Mouse (Mus musculus): Measurements from ENCODE around the gene Canx.
"Not testable (repeated sequence)": the region's sequence is repeated elsewhere in the genome, so short reads cannot be mapped to it uniquely, and the experiment has no call there.

Canx gene

DNA sequence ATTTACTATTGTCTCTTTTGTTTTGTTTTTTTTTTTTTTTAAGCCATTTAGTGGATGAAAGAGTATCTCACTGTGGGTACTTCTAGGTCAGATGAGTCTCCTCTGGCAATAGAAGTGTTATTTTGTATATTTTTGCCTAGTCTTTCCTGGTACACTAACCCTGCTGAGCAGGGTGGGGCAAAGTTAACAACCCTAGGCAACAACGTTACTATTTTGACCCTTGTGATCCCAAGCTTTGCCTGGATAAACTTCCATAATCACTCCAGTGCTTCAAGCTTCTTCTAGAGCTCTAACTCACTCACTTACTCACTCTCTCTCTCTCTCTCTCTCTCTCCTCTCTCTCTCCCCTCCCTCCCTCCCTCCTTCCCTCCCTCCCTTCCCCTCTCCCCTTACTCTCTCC, 10.7 kb upstream of the Canx start:
- in situ Hi-C loops (cut with MboI, MseI) = no loop called here

- in situ Hi-C loops (cut with MboI, MseI) = loop anchor here (5.0 kb wide), 1 partner anchor 34 kb away; no protein-coding TSS in a partner anchor
These were observed 7.7 kb upstream of the Canx start for GRCm38 (mm10) chr11:50333181-50333580.

GRCm38 (mm10) chr11:50329378-50329777, 3.9 kb upstream of the Canx start:
- in situ Hi-C loops (cut with MboI, MseI) = loop anchor here (10.0 kb wide), 1 partner anchor 1255 kb away; the partner anchor contains the start of gene Phykpl

DNA sequence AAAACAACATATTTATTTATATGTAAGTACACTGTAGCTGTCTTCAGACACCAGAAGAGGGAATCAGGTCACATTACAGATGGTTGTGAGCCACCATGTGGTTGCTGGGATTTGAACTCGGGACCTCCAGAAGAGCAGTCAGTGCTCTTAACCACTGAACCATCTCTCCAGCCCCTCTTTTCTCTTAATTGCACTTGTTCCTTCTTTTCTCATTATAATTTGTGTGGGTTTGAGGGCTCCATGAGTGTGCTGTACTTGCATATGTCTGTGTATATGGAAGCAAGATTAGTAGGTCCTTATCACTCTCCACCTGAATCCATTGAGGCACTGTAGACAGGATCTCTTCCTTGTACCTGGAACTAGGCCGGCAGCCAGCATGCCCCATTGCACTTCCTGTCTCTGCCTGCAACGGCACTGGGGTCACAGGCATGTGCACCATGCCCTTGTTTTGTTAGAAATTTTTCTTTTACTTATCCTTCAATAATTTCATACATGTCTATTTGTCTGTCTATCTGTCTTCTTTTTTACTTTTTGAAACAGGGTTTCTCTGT, 2.7 kb upstream of the Canx start:
- in situ Hi-C loops (cut with MboI, MseI) = loop anchor here (10.0 kb wide), 1 partner anchor 1257 kb away; the partner anchor contains the start of gene Phykpl

DNA sequence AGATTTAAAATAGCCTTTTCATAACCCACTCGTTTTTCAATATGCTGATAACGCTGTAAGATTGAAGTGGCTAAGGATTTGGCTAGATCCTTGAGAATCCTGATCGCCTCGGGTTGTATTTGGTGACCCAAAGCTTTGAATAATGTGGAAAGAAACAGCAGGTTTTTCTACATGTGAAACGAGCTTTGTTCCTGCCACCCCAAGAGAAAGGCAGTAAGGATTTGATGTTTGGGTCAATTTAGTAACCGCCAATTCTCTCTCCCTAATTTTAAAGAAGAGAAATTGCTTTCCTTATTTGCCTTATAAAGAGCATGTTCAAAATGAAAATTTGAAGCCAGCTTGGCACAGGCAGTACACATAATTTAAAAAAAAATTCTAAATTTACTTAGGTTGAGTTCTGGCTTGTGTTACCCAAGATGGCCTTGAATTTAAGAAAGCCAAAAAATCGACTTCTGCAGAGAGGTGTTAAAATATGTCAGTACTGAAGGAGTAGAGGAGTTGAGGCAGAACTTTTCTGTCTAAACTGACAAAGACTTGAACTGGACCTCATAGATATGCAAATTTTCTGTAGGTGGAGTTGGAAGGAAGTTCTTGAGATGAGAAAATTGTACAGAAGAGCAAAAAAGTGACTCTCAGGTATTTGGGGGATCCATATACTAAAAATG, 961 bp upstream of the Canx start:
- in situ Hi-C loops (cut with MboI, MseI) = loop anchor here (10.0 kb wide), 1 partner anchor 1258 kb away; the partner anchor contains the start of gene Phykpl

GRCm38 (mm10) chr11:50324751-50325471, 562 bp downstream of the Canx start:
- in situ Hi-C loops (cut with MboI, MseI) = loop anchor here (10.0 kb wide), 1 partner anchor 1260 kb away; the partner anchor contains the start of gene Phykpl

GRCm38 (mm10) chr11:50323843-50324242, 1.6 kb downstream of the Canx start:
- in situ Hi-C loops (cut with MboI, MseI) = loop anchor here (10.0 kb wide), 1 partner anchor 1261 kb away; the partner anchor contains the start of gene Phykpl

DNA sequence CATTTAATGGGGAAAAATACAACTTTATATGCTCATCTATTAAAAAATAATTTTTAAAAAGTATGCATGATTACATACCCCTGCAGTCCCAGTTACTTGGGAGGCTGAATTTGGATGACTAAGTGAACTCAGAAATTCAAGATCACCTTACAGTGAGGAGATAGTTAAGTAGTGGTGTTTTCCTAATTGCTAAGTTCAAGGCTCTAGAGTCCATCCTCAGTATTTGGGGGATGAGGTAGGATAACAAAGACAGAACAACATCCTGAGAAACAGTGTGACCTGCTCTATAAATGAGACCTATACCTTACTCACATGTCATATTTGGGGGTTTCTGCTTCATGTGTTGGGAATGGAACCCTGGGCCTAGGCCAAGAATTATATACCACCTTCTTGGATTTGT, 3.1 kb downstream of the Canx start:
- in situ Hi-C loops (cut with MboI, MseI) = loop anchor here (10.0 kb wide), 1 partner anchor 1262 kb away; the partner anchor contains the start of gene Phykpl

DNA sequence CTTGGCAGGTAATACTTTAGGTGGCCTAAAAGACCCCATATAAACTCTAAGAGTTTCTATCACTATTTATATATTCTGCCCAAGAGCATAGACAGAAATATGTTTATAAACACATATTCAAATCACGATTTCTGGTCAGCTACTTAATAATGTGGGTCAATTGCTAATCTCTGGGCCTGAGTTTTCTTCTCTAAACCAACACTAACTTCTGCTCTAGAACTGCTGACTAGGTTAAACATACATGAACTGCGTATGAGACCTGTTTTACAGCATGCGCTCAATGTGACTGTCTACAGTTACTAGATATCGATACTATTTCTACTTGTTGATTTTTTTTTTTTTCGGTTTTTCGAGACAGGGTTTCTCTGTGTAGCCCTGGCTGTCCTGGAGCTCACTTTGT, 4.2 kb downstream of the Canx start:
- in situ Hi-C loops (cut with MboI, MseI) = loop anchor here (10.0 kb wide), 1 partner anchor 1264 kb away; the partner anchor contains the start of gene Phykpl

DNA sequence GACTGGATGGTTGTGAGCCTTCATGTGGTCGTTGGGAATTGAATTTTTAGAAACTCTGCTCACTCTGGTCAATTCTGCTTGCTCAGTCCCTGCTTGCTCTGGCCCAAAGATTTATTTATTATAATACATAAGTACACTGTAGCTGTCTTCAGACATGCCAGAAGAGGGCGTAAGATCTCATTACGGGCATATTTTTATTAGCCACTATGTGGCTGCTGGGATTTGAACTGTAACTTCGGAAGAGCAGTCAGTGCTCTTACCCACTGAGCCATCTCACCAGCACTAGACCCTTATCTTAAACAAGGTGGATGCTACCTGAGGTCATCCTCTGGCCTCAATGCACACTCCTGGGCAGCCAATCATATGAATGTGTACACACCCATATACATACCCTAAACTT, 6.1 kb downstream of the Canx start:
- in situ Hi-C loops (cut with MboI, MseI) = not testable (repeated sequence)

- in situ Hi-C loops (cut with MboI, MseI) = no loop called here
These were observed 12.7 kb downstream of the Canx start for GRCm38 (mm10) chr11:50312803-50313202.

DNA sequence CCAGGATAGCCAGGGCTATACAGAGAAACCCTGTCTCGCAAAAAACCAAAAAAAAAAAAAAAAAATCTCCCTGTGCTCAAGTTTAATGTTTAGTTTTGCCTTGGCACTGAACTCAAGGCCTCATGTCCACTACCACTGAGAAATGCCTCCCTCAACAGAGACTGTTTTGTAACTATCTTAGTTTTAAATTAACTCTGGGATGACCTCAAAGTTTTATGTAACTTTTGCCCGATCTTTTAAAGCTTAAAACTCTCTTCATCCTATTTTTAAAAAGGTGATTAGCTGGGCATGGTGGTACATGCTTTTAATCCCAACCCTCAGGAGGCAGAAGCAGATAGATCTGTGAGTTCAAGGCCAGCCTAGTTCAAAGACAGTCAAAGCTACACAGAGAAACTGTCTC, 22.1 kb downstream of the Canx start:
- in situ Hi-C loops (cut with MboI, MseI) = loop anchor here (10.0 kb wide), 1 partner anchor 1489 kb away; the partner anchor contains the start of gene Trim41

DNA sequence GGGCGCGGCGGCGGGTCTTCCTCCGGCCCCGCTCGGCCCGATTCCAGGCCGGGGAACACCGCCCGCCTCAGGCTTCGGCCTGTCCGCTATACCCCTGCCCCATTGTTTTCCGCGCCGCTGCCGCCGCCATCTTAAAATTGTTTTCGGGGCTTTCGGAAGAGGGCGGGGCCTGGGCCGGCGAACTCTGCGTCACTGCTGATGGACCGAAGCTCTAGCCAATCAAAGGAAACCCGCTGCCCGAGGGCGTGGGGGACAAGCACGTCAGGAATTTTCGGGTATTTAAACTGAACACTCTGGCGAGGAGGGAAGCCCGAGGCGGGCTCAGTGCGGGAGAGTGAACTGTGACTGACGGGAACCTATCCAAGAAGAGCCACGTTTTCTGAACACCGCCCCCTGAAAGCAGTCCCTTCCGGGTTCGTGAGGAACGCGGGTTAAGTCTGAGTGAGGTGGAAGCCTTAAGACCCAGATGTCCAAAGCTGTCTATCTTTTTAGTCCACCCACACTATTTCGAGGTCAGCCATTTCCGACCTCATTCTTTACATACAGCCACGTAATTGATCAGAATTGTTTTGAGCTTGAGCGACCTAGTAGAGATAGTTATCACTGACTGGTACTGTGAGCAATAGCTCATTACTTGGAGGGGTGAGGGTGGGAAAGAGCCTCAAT, 33.1 kb downstream of the Canx start, which contains the start of gene Maml1:
TSS of gene Maml1 (minus strand) at position 122 of the 666 bp plus-strand sequence.
- in situ Hi-C loops (cut with MboI, MseI) = no loop called here

GRCm38 (mm10) chr11:50291321-50292165, 33.9 kb downstream of the Canx start:
- in situ Hi-C loops (cut with MboI, MseI) = no loop called here

- in situ Hi-C loops (cut with MboI, MseI) = no loop called here
These were observed 34.8 kb downstream of the Canx start for GRCm38 (mm10) chr11:50290486-50291225.

DNA sequence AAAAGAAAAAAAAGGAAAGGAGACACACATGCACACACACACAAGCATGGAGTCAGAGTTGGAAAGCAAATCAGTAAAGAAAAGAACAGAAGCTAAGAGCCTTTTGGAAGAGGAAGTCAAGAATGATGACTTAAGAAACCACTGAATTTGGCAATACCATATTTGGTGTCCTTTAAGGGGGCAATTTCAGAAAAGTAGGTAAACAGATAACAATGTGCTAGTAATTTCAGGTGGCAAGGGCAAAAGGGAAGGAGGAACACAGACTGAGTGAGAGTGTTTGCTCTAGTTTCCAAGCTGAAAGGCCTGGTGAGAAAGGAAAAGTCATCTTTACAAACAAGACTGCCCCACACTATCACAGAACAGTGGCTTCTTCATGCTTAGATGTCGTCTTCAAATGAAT, 39.0 kb downstream of the Canx start:
- in situ Hi-C loops (cut with MboI, MseI) = no loop called here

GRCm38 (mm10) chr11:50285696-50286095, 39.8 kb downstream of the Canx start:
- in situ Hi-C loops (cut with MboI, MseI) = no loop called here

GRCm38 (mm10) chr11:50285263-50285662, 40.2 kb downstream of the Canx start:
- in situ Hi-C loops (cut with MboI, MseI) = no loop called here

- in situ Hi-C loops (cut with MboI, MseI) = no loop called here
These were observed 45.4 kb downstream of the Canx start for GRCm38 (mm10) chr11:50280053-50280452.

DNA sequence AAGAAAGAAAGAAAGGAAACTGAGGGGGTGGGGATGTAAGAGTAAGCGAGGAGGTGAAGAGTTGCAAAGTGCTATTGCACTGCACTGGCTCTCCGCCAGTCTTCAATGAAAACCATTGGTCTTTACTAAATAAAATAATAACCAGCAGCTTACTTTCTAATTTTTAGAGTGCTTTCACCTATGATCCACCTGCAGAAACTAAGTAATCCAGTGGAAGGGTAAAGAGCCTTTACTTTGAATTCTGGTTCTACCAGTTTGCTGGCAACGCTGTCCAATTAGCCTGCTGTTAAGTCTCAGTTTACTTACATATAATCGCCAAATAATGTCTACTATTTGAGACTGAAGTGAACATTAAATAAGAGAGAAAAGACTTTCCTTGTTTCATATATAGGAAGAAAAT, 46.5 kb downstream of the Canx start:
- in situ Hi-C loops (cut with MboI, MseI) = no loop called here
